Mouse (Mus musculus) forebrain, embryonic 12.5 days (tissue): Measurements from ENCODE around the gene Sell. TPM values are rescaled to one million over a fixed set of nuclear protein-coding genes. Genes with fewer than 3 reads are reported as not detected.
"Not testable (repeated sequence)": the region's sequence is repeated elsewhere in the genome, so short reads cannot be mapped to it uniquely, and the experiment has no call there.

Experiments used
- ATAC-seq: fragments of 200-750 bp; cut with Nextera tagmentation; 2 replicates; pipeline ENCODE4 v1.8.0; 2017; ENCODE audit warnings: moderate TSS enrichment; ENCODE audit not compliant: low FRiP score
- H3K27ac ChIP-seq: fragments of 300-500 bp; sonication (generic); 2 replicates; pipeline ENCODE4 v1.5.1; 2016; ENCODE audit warnings: mild to moderate bottlenecking
- H3K27me3 ChIP-seq: fragments of 300-500 bp; sonication (generic); 2 replicates; pipeline ENCODE4 v1.6.1; 2016; ENCODE audit warnings: mild to moderate bottlenecking
- H3K36me3 ChIP-seq: fragments of 300-500 bp; sonication (generic); replicated peaks from 2 replicates; pipeline ENCODE4 v1.6.1; 2016; ENCODE audit warnings: mild to moderate bottlenecking
- H3K4me1 ChIP-seq: fragments of 300-500 bp; sonication (generic); 2 replicates; pipeline ENCODE4 v1.6.1; 2016
- H3K4me2 ChIP-seq: fragments of 300-500 bp; sonication (generic); 2 replicates; pipeline ENCODE4 v1.6.1; 2016; ENCODE audit warnings: mild to moderate bottlenecking, moderate library complexity
- H3K4me3 ChIP-seq: fragments of 300-500 bp; sonication (generic); replicated peaks from 2 replicates; pipeline ENCODE4 v1.5.1; 2016; ENCODE audit warnings: mild to moderate bottlenecking
- H3K9ac ChIP-seq: fragments of 300-500 bp; sonication (generic); 2 replicates; pipeline ENCODE4 v1.6.1; 2016; ENCODE audit warnings: mild to moderate bottlenecking
- H3K9me3 ChIP-seq: fragments of 300-500 bp; sonication (generic); 2 replicates; pipeline ENCODE4 v1.6.1; 2016
- WGBS: fragments of 180-500 bp; shearing (Covaris S2); methylation state at CpG from one replicate; pipeline ENCODE4 v1.1.7; 2016; 5-methylcytosine and 5-hydroxymethylcytosine counted together
- polyA plus RNA-seq: library from polyadenylated mRNA; unstranded; fragments of >200 nt; fragmentation: Nextera tagmentation; extraction: Ambion mirVana; gene quantifications from 2 replicates; pipeline ENCODE4 v1.2.1, GENCODE M21; 2016

Sell gene
- not detected in 2 replicates for polyA plus RNA-seq

DNA sequence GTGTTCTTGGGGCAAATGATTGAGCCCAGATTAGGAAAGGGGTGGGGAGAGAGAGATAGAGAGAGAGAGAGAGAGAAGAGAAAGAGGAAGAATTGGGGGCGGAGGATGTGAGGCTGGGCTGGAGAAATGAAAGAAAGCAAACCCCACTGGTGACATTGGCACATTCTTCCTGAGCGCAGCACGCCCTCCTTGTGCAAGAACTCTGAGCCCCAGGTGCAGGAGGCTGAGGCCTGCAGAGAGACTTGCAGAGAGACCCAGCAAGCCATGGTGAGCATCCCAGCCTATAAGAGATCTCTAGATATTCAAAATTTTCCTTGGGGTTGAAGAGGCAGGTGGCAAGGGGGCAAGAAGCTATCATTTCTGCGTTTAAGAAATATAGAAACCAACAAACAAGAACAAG, at the start of gene Sell:
Gene Sell (plus strand): TSS at position 58 of the 400 bp plus-strand sequence.
- H3K9me3 ChIP-seq = no peaks in the 10 kb centered on the region
- no peak within 1 kb of the TSS for H3K27ac ChIP-seq
- H3K4me1 ChIP-seq = no peaks in the 10 kb centered on the region
- no peak within 1 kb of the TSS for H3K4me3 ChIP-seq
- H3K4me2 ChIP-seq = no peak within 1 kb of the TSS
- WGBS = 86% methylated on average over 4 of the region's 4 CpGs
- H3K9ac ChIP-seq = no peak within 1 kb of the TSS
- ATAC-seq = no peak
- no peaks in the 10 kb centered on the region for H3K36me3 ChIP-seq
- H3K27me3 ChIP-seq = no peaks in the 10 kb centered on the region

DNA sequence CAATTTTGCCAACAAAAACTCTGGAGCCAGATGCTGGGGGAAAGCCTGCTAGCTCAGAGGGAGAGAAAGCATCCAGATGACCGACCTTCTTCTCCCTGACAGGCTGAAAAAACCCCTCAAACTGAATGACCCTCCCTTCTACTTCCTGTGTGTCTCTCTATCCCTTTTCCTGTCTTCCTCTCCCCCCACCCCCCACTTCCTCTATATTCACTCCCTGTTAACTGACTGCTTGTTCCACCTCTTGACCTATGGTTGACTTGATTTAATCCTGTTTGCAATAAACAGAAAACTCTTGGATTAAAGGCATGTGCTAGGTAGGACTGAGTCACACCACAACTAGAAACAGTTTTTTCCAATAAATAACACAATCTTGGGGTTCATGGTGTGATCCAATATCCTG, 47.2 kb upstream of the Sell start:
- Histone ChIP-seq H3K36me3 (no peaks in the 10 kb centered on the region), H3K27me3 (no peaks in the 10 kb centered on the region), H3K4me1 (no peaks in the 10 kb centered on the region), H3K4me3 (no peak overlapping the region), H3K9me3 (no peaks in the 10 kb centered on the region), H3K9ac (no peak overlapping the region), H3K27ac (no peak overlapping the region), H3K4me2 (no peak overlapping the region)
- ATAC-seq = no peak
- WGBS = 71% methylated on average over 1 of the region's 1 CpGs

GRCm38 (mm10) chr1:164018221-164018896, 43.4 kb upstream of the Sell start:
- Histone ChIP-seq H3K9ac (no peak overlapping the region), H3K4me3 (no peak overlapping the region), H3K36me3 (no peaks in the 10 kb centered on the region), H3K9me3 (no peaks in the 10 kb centered on the region), H3K4me2 (no peak overlapping the region), H3K4me1 (0 out of 2 replicates have a peak, but pooled peaks cover 2% of the 10 kb centered on the region), H3K27me3 (no peaks in the 10 kb centered on the region), H3K27ac (no peak overlapping the region)
- no peak for ATAC-seq
- WGBS = 91% methylated on average over 16 of the region's 16 CpGs

- ATAC-seq = no peak
- WGBS = 46% methylated on average over 6 of the region's 6 CpGs
- Histone ChIP-seq H3K27ac (no peak overlapping the region), H3K4me3 (no peak overlapping the region), H3K4me1 (0 out of 2 replicates have a peak, but pooled peaks cover 2% of the 10 kb centered on the region), H3K4me2 (no peak overlapping the region), H3K9me3 (no peaks in the 10 kb centered on the region), H3K36me3 (no peaks in the 10 kb centered on the region), H3K27me3 (no peaks in the 10 kb centered on the region), H3K9ac (no peak overlapping the region)
These were observed 42.0 kb upstream of the Sell start for GRCm38 (mm10) chr1:164019789-164020188.

DNA sequence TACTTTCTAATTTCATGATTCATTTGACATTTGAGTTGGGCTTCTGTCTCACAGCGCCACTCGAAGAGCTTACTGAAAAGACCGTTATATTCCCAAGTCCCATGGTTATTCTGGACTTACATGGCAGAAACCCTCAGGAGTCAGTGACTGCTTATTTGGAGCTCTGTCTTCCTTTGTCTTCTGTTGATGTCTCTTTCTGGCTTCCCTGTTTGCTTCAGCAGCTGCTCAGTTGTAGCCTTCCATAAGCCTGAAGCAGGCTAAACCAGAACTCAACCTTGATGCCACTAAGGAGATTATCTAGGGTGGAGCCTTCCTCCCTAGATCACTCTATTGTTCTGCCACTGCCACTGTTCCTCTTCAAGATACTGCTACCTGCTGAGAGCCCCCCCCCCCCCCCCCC, 41.0 kb upstream of the Sell start:
- H3K9ac ChIP-seq, H3K4me1 ChIP-seq, H3K27ac ChIP-seq, H3K27me3 ChIP-seq, H3K4me3 ChIP-seq, H3K9me3 ChIP-seq, H3K36me3 ChIP-seq, ATAC-seq, H3K4me2 ChIP-seq: not testable (repeated sequence)
- WGBS = 85% methylated on average over 3 of the region's 3 CpGs

DNA sequence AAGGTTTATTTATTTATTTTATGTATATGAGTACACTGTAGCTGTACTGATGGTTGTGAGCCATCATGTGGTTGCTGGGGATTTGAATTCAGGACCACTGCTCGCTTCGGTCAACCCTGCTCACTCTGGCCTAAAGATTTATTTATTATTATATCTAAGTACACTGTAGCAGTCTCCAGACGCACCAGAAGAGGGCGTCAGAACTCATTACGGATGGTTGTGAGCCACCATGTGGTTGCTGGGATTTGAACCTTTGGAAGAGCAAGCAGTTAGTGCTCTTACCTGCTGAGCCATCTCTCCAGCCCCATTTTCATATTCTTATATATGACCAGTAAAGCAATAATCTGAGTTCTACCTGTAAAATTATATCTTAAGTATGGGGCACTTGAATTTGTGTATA, 39.7 kb upstream of the Sell start:
- not testable (repeated sequence) for H3K9ac ChIP-seq, H3K4me2 ChIP-seq, H3K36me3 ChIP-seq, H3K27ac ChIP-seq, H3K4me3 ChIP-seq, H3K9me3 ChIP-seq, H3K27me3 ChIP-seq, H3K4me1 ChIP-seq, ATAC-seq
- 81% methylated on average over 5 of the region's 5 CpGs for WGBS

DNA sequence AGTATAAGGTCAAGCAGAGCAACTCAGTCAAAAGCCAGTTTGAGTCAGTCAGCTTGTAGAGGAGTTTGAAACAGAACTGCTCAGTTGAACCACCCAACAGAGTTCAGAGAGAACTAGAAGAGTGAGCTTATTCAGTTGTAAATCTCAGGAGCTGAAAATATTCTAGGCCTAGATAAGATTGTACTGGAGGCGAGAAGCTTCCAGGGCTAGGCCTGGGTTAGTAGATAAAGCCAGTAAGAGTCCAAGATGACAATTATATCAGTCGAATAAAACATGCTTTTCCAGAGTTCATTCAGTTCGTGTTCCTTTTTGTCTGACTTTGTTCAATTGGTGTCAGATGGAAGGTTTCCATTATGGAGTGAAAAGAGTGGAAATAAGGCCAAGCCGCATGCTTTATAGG, 36.1 kb upstream of the Sell start:
- Histone ChIP-seq H3K4me1 (no peaks in the 10 kb centered on the region), H3K4me2 (no peak overlapping the region), H3K27me3 (no peaks in the 10 kb centered on the region), H3K9ac (no peak overlapping the region), H3K9me3 (no peaks in the 10 kb centered on the region), H3K27ac (no peak overlapping the region), H3K36me3 (no peaks in the 10 kb centered on the region), H3K4me3 (no peak overlapping the region)
- WGBS = 86% methylated on average over 4 of the region's 4 CpGs
- ATAC-seq = no peak

GRCm38 (mm10) chr1:164027416-164027815, 34.4 kb upstream of the Sell start:
- Histone ChIP-seq H3K4me3 (no peak overlapping the region), H3K4me1 (no peaks in the 10 kb centered on the region), H3K9me3 (no peaks in the 10 kb centered on the region), H3K36me3 (no peaks in the 10 kb centered on the region), H3K4me2 (no peak overlapping the region), H3K9ac (no peak overlapping the region), H3K27ac (no peak overlapping the region), H3K27me3 (no peaks in the 10 kb centered on the region)
- ATAC-seq = no peak
- WGBS = 57% methylated on average over 5 of the region's 5 CpGs

DNA sequence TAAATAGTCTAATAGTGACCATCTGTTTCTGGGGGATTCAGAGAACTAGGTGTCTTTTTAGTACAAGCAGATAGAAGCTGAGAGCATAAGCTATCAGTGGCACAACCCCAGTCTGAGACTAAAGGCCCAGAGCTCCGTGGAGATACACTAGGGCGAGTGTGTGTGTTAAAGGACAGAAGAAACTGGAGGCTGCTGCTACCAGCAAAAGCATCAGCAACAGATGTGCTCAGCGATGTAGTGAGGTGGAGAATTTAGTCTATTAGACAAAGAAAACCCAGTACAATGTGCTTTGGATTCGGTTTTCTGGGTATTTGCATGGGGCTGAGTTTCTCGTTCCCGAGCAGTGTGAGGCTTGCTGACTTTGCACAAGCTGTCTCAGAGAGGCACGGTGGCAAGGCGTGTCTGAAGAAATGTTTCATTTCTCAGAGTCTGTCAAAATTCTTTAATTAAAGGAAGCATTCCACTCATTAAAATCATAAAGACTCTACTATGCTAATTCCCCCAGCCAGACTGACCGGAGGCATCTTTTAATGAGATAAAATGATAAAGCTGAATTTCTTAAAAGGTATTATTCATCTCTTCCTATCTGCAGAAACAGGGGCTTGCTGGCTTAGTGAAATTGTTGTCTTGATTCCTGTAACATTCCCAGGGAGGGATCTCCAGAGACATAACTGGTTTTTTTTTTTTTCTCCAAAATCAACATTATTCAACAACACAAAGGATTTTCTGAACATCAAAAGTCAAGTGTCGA, 21.2 kb upstream of the Sell start:
- Histone ChIP-seq H3K27me3 (no peaks in the 10 kb centered on the region), H3K27ac (no peak overlapping the region), H3K4me3 (no peak overlapping the region), H3K9ac (no peak overlapping the region), H3K36me3 (no peaks in the 10 kb centered on the region), H3K9me3 (no peaks in the 10 kb centered on the region), H3K4me2 (no peak overlapping the region), H3K4me1 (no peaks in the 10 kb centered on the region)
- ATAC-seq = no peak
- 78% methylated on average over 10 of the region's 10 CpGs for WGBS

GRCm38 (mm10) chr1:164043549-164043948, 18.2 kb upstream of the Sell start:
- Histone ChIP-seq H3K9ac (no peak overlapping the region), H3K36me3 (no peaks in the 10 kb centered on the region), H3K4me1 (no peaks in the 10 kb centered on the region), H3K27me3 (no peaks in the 10 kb centered on the region), H3K27ac (no peak overlapping the region), H3K4me3 (no peak overlapping the region), H3K9me3 (no peaks in the 10 kb centered on the region), H3K4me2 (no peak overlapping the region)
- no peak for ATAC-seq
- WGBS = 50% methylated on average over 3 of the region's 3 CpGs

DNA sequence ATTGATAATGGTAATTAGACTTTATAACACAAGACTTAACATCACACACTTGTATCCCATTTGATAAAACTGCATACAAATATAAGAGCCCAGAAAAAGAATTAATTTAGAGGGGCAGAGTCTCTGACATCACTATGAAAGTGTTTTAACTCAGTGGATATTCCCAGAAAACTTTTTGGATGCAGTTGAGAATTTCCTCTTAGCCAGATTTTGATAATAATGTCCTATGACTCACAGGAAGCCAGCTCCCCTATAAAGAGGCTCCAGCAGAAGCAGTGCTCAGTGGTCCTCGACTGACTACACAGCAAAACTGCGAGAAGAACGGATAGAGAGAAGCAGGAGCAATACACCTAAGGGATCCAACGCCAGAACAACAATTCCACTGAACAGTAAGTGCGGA, 13.8 kb upstream of the Sell start, which contains the start of gene Sele:
Gene Sele (plus strand): TSS at position 301 of the 400 bp plus-strand sequence.
- Histone ChIP-seq H3K9me3 (no peaks in the 10 kb centered on the region), H3K9ac (no peak within 1 kb of the TSS), H3K4me2 (no peak within 1 kb of the TSS), H3K27me3 (no peaks in the 10 kb centered on the region), H3K27ac (no peak within 1 kb of the TSS), H3K4me3 (no peak within 1 kb of the TSS), H3K36me3 (no peaks in the 10 kb centered on the region), H3K4me1 (no peaks in the 10 kb centered on the region)
- ATAC-seq = no peak
- WGBS = 87% methylated on average over 5 of the region's 5 CpGs

- no peak for ATAC-seq
- 97% methylated on average over 9 of the region's 9 CpGs for WGBS
- no peak overlapping the region for H3K4me3 ChIP-seq
- H3K4me2 ChIP-seq = no peak overlapping the region
- no peaks in the 10 kb centered on the region for H3K9me3 ChIP-seq
- H3K36me3 ChIP-seq = no peaks in the 10 kb centered on the region
- H3K27ac ChIP-seq = no peak overlapping the region
- H3K9ac ChIP-seq = no peak overlapping the region
- no peaks in the 10 kb centered on the region for H3K4me1 ChIP-seq
- no peaks in the 10 kb centered on the region for H3K27me3 ChIP-seq
These were observed 8.2 kb upstream of the Sell start for GRCm38 (mm10) chr1:164053561-164053960.

DNA sequence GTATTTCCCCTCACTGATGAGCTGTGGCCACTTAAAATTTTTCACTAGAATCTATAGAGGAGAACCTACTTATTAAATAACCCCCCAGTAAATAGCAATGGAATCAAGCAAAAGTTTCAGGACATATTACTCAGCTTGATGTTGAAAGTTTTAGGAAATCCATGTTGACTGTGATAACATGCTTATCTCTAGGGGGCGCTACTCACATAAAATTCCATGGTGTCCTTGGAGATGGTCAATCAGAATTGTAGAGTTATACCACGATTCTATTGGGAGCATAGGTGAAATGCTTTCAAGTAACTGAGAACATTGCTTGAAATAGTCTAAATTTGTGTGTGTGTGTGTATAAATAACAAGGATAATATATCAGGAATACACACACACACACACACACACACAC, 7.0 kb upstream of the Sell start:
- Histone ChIP-seq H3K27ac (no peak overlapping the region), H3K9me3 (no peaks in the 10 kb centered on the region), H3K4me1 (no peaks in the 10 kb centered on the region), H3K36me3 (no peaks in the 10 kb centered on the region), H3K4me3 (no peak overlapping the region), H3K4me2 (no peak overlapping the region), H3K27me3 (no peaks in the 10 kb centered on the region), H3K9ac (no peak overlapping the region)
- WGBS = 56% methylated on average over 2 of the region's 2 CpGs
- ATAC-seq = no peak
